Mouse (Mus musculus) liver, adult 2 months (tissue): Measurements from ENCODE around the gene Grid2ip. TPM values are rescaled to one million over a fixed set of nuclear protein-coding genes. Genes with fewer than 3 reads are reported as not detected.
A peak's percentile ranks its signal among the peaks of the same experiment; 100 is the strongest.

Source experiments
- DNase-seq: peaks from one replicate; pipeline ENCODE4 v3.0.0-alpha.2; 2011; ENCODE audit warnings: low read depth, low spot score; ENCODE audit errors: extremely low read depth
- H3K27ac ChIP-seq: fragments of 200-500 bp; replicated peaks from 2 replicates; pipeline ENCODE4 v1.5.1; 2012; ENCODE audit warnings: low read depth, mild to moderate bottlenecking, control low read depth, inconsistent platforms, low read length; ENCODE audit not compliant: insufficient read depth
- H3K27me3 ChIP-seq: fragments of 200-500 bp; 2 replicates; pipeline ENCODE4 v1.6.1; 2012; ENCODE audit warnings: mild to moderate bottlenecking, moderate library complexity, low read length, inconsistent platforms; ENCODE audit not compliant: control insufficient read depth, insufficient read depth
- H3K36me3 ChIP-seq: fragments of 200-500 bp; 2 replicates; pipeline ENCODE4 v1.6.1; 2012; ENCODE audit warnings: low read length, inconsistent platforms; ENCODE audit not compliant: control insufficient read depth, insufficient read depth
- H3K4me1 ChIP-seq: fragments of 200-500 bp; 2 replicates; pipeline ENCODE4 v1.6.1; 2011; ENCODE audit warnings: low read length; ENCODE audit not compliant: control insufficient read depth, insufficient read depth
- H3K4me3 ChIP-seq: fragments of 200-500 bp; 2 replicates; pipeline ENCODE4 v1.5.1; 2011; ENCODE audit warnings: low read depth, mild to moderate bottlenecking, control low read depth, low read length, moderate library complexity; ENCODE audit not compliant: insufficient read depth
- H3K79me2 ChIP-seq: fragments of 200-500 bp; 2 replicates; pipeline ENCODE4 v1.6.1; 2012; ENCODE audit warnings: inconsistent platforms, mild to moderate bottlenecking, low read length, moderate library complexity; ENCODE audit not compliant: control insufficient read depth, insufficient read depth
- H3K9ac ChIP-seq: fragments of 200-500 bp; 2 replicates; pipeline ENCODE4 v1.6.1; 2012; ENCODE audit warnings: low read depth, mild to moderate bottlenecking, control low read depth, inconsistent platforms, low read length
- CTCF ChIP-seq: fragments of 200-500 bp; IDR thresholded peaks from 2 replicates; pipeline ENCODE4 v1.5.1; 2011; ENCODE audit warnings: low read depth, low read length, control low read depth
- POLR2A ChIP-seq: fragments of 200-500 bp; IDR thresholded peaks from 2 replicates; pipeline ENCODE4 v1.6.1; 2011; ENCODE audit warnings: low read length, control low read depth; ENCODE audit not compliant: insufficient read depth; ENCODE audit errors: extremely low read depth
- WGBS: fragments of 180-500 bp; shearing (Covaris S2); methylation state at CpG from one replicate; pipeline ENCODE4 v1.1.7; 2018; 5-methylcytosine and 5-hydroxymethylcytosine counted together
- polyA plus RNA-seq: library from polyadenylated mRNA; depleted of rRNA; stranded (reverse); fragments of >200 nt; gene quantifications from 2 replicates; pipeline ENCODE4 v1.2.3, GENCODE M21; 2012; rRNA removed
- total RNA-seq: library from RNA; depleted of rRNA; stranded (reverse); fragments of >200 nt; gene quantifications from 2 replicates; pipeline ENCODE4 v1.2.3, GENCODE M21; 2014; rRNA removed

Grid2ip gene
- not detected in 2 replicates for total RNA-seq
- 0.13 TPM in 1 of 2 replicates, not detected in the other for polyA plus RNA-seq

DNA sequence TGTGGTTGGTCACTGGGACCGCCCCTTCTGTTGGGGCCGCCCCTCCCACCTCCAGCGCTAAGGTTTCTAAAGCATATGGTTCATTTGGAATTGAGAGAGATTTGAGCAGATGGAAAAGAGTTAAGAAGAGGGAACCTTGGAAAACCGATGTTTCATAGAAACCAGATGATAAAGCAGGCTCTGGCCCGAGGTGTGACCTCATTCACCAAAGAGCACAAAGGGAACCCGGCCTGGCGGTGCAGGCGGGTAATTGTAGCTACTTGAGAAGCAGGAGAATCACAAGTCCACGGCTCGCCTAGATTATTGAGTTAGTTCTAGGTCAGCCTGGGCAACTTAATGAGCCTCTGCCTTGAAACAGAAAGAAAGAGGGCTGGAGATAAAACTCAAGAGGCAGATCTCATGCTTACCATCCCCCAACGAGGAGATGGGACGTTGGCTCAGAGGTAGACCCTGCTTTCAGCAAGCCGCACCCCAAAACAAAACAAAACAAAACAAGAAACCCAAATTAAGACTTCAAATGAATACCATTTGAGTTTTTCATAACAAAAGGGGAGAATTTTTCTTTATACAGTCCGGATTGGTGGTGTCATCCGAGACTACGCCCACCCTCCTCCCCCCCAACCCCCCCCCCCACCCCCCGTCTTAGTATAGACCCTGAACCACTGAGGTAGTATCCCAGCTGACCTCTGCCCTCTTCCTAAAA lies at the start of gene Grid2ip:
Gene Grid2ip (plus strand): TSS at position 653 of the 703 bp plus-strand sequence.
- TF ChIP-seq POLR2A (no peak), CTCF (no peak)
- H3K9ac ChIP-seq, result no peak within 1 kb of the TSS
- no peak within 1 kb of the TSS for H3K4me3 ChIP-seq
- no peaks in the 10 kb centered on the region for H3K36me3 ChIP-seq
- DNase-seq, result no peak
- H3K27me3 ChIP-seq, result peaks cover 6% of the 10 kb centered on the region
- H3K27ac ChIP-seq, result no peak within 1 kb of the TSS
- WGBS, result 34% methylated on average over 17 of the region's 17 CpGs
- H3K79me2 ChIP-seq, result no peaks in the 10 kb centered on the region
- no peaks in the 10 kb centered on the region for H3K4me1 ChIP-seq

DNA sequence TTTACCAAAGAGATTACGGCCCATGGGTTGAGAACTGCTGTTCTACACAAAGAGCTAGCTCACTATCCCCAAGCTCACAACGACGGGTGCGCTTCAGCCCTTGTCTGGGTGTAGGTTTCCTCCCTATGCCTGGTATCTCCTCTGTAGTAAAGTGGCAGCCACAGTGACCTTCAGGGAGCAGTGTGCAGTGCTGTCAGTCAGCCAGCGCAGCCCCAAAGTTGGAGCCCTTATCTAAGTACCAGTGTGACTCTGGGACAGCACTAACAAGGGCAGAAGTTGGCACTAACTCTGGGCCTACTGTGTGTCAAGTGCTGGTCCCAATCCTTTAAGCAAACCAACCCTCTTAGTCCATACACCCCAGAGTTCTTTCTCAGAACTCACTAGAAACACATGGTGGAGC lies 48.3 kb upstream of the Grid2ip start:
- peaks cover 10% of the 10 kb centered on the region; the same call in 1 of the 2 replicates for H3K79me2 ChIP-seq
- H3K27me3 ChIP-seq, result no peaks in the 10 kb centered on the region
- WGBS, result 92% methylated on average over 5 of the region's 5 CpGs
- no peak overlapping the region for H3K27ac ChIP-seq
- TF ChIP-seq CTCF (no peak), POLR2A (no peak)
- H3K4me1 ChIP-seq, result no peaks in the 10 kb centered on the region
- H3K9ac ChIP-seq, result no peak overlapping the region
- H3K36me3 ChIP-seq, result peaks cover 13% of the 10 kb centered on the region; the same call in 1 of the 2 replicates
- DNase-seq, result no peak
- H3K4me3 ChIP-seq, result no peak overlapping the region

DNA sequence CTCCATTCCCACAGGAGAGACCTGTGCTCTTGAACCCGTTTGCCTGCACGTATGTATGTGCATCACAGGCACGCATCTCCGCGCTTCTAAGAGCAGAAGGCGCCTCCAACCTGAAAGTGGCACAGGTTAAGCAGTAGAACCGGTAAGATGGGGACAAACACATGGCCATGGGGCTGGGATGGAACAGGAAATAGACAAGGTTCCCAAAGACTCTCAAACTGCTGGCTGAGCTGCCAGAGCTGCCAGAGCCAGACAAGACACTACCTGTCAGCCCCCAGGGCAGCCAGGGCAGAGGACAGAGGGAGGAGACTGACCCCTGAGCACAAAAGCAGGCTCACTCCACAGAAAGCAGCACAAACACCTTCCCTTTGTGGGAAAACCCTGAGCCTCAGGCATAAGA lies 47.2 kb upstream of the Grid2ip start:
- H3K4me3 ChIP-seq, result no peak overlapping the region
- DNase-seq, result no peak
- H3K79me2 ChIP-seq, result peaks cover 10% of the 10 kb centered on the region; the same call in 1 of the 2 replicates
- H3K27me3 ChIP-seq, result no peaks in the 10 kb centered on the region
- H3K36me3 ChIP-seq, result peaks cover 13% of the 10 kb centered on the region; the same call in 1 of the 2 replicates
- TF ChIP-seq POLR2A (no peak), CTCF (no peak)
- no peak overlapping the region for H3K27ac ChIP-seq
- WGBS, result 98% methylated on average over 7 of the region's 7 CpGs
- H3K9ac ChIP-seq, result no peak overlapping the region
- peaks cover 5% of the 10 kb centered on the region; the same call in 1 of the 2 replicates for H3K4me1 ChIP-seq

DNA sequence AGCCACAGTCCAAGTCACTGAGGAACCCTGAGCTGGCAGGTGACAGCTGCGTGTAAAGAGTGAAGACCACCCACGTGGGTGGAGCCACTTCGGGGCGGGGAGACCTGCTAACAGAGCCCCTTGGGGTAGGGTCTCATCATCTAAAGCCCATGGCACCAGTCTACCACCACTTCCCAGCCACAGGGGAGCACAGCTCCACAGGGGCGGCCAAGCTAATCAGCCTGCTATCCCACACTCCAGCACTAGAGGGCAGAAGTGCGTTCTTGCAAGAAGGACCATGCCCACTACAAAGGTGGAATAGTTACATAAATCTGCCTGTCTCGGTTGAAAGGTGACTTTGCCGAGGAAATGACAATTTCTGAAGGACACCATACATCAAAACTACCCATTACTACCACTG lies 45.3 kb upstream of the Grid2ip start:
- H3K4me1 ChIP-seq, result peaks cover 15% of the 10 kb centered on the region
- H3K9ac ChIP-seq, result no peak overlapping the region
- H3K36me3 ChIP-seq, result peaks cover 9% of the 10 kb centered on the region; the same call in 1 of the 2 replicates
- DNase-seq, result peak; percentile 61
- WGBS, result 57% methylated on average over 8 of the region's 8 CpGs
- no peak for TF ChIP-seq POLR2A
- TF ChIP-seq CTCF, result peak; percentile 87
- no peaks in the 10 kb centered on the region for H3K27me3 ChIP-seq
- peaks cover 10% of the 10 kb centered on the region; the same call in 1 of the 2 replicates for H3K79me2 ChIP-seq
- no peak overlapping the region for H3K4me3 ChIP-seq
- no peak overlapping the region for H3K27ac ChIP-seq

DNA sequence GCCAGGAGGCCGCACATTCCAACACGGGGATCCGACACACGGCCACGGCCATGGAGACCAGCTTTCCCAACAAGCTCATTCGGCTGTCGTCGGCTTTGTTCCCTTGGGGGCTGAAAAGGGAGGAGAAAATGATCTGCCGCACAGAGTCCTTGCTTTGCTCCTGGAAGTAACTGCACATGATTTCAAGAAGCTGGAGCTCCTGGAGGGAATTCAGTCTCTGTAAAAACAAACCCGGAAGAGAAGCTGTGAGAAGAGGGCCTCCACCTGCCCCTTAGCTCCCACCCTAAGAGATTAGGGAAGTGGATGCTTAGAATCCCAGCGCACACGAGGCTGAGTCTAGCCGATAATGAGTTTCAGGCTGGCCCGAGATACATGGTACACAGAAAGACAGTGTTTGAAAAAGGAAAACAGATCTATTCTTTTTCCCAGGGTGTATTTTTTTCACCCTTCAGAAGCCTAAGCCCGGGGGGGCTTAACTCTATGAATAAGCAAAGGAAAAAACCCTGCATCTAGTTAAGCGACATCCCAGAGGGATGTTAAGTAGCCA lies 42.9 kb upstream of the Grid2ip start:
- Histone ChIP-seq H3K4me3 (peak overlapping the region; percentile 84), H3K36me3 (peaks cover 9% of the 10 kb centered on the region; the same call in 1 of the 2 replicates), H3K4me1 (peaks cover 22% of the 10 kb centered on the region), H3K27ac (peak overlapping the region; percentile 94; the same call in 1 of the 2 replicates), H3K79me2 (peaks cover 8% of the 10 kb centered on the region; the same call in 1 of the 2 replicates), H3K27me3 (no peaks in the 10 kb centered on the region), H3K9ac (peak overlapping the region; percentile 99)
- WGBS, result 26% methylated on average over 16 of the region's 16 CpGs
- no peak for TF ChIP-seq CTCF
- TF ChIP-seq POLR2A, result no peak
- DNase-seq, result no peak
